Mouse (Mus musculus) cortical plate, adult 2 months (tissue): ENCODE data around the gene Il1f5.

ENCODE experiments used
- CTCF ChIP-seq: fragments of 200-500 bp; IDR thresholded peaks from 2 replicates; pipeline ENCODE4 v1.5.1; 2011; ENCODE audit warnings: mild to moderate bottlenecking, control low read depth, low read length; ENCODE audit not compliant: insufficient read depth; ENCODE audit errors: extremely low read depth
- POLR2A ChIP-seq: fragments of 200-500 bp; IDR thresholded peaks from 2 replicates; pipeline ENCODE4 v1.6.1; 2011; ENCODE audit warnings: mild to moderate bottlenecking, low read length, control low read depth; ENCODE audit not compliant: insufficient read depth; ENCODE audit errors: extremely low read depth

DNA sequence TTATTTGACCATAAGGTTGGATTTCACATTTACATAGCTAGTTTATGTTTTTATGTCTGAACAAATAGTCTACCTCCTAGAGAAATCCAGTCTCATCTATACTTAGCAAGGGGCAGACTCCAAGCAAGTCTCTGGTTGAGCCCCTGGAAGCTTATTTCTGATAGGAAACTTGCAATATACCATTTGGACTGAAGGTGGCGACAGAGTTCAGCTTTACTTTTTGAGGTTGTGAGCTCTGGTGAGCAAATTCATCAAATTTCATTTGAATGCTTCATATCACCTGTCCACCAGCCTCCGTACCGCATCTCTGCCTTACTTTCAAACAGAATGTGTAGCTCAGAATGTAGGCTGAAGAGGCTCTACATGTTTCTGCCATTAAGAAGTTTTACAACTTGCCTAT is 20.1 kb downstream of the Il1f5 start:
- TF ChIP-seq CTCF: peak; percentile 48
- no peak for TF ChIP-seq POLR2A
